Mouse (Mus musculus) testis, adult 2 months (tissue): ENCODE data around the gene Pgam2. TPM values are rescaled to one million over a fixed set of nuclear protein-coding genes. Genes with fewer than 3 reads are reported as not detected.

Experiments
- H3K27ac ChIP-seq: fragments of 200-500 bp; 2 replicates; pipeline ENCODE4 v1.5.1; 2012; ENCODE audit warnings: low read depth, low read length; ENCODE audit not compliant: control insufficient read depth, insufficient read depth
- H3K27me3 ChIP-seq: fragments of 200-500 bp; 2 replicates; pipeline ENCODE4 v1.6.1; 2012; ENCODE audit warnings: mild to moderate bottlenecking, low read length, moderate library complexity; ENCODE audit not compliant: control insufficient read depth, insufficient read depth
- H3K36me3 ChIP-seq: fragments of 200-500 bp; 2 replicates; pipeline ENCODE4 v1.6.1; 2012; ENCODE audit warnings: mild to moderate bottlenecking, low read length; ENCODE audit not compliant: control insufficient read depth, insufficient read depth
- H3K4me1 ChIP-seq: fragments of 200-500 bp; 2 replicates; pipeline ENCODE4 v1.6.1; 2012; ENCODE audit warnings: low read length; ENCODE audit not compliant: control insufficient read depth, insufficient read depth
- H3K4me3 ChIP-seq: fragments of 200-500 bp; 2 replicates; pipeline ENCODE4 v1.5.1; 2012; ENCODE audit warnings: low read depth, mild to moderate bottlenecking, low read length, moderate library complexity, mixed read lengths; ENCODE audit not compliant: control insufficient read depth
- CTCF ChIP-seq: fragments of 200-500 bp; IDR thresholded peaks from 2 replicates; pipeline ENCODE4 v1.5.1; 2012; ENCODE audit warnings: low read depth, mild to moderate bottlenecking, inconsistent platforms, low read length, moderate library complexity; ENCODE audit not compliant: control insufficient read depth, insufficient read depth, insufficient replicate concordance
- POLR2A ChIP-seq: fragments of 200-500 bp; IDR thresholded peaks from 2 replicates; pipeline ENCODE4 v1.6.1; 2012; ENCODE audit warnings: low read depth, mild to moderate bottlenecking, inconsistent platforms, low read length, moderate library complexity; ENCODE audit not compliant: control insufficient read depth
- polyA plus RNA-seq: library from polyadenylated mRNA; depleted of rRNA; stranded (reverse); fragments of >200 nt; gene quantifications from 2 replicates; pipeline ENCODE4 v1.2.3, GENCODE M21; 2012; rRNA removed

Gene Pgam2
- 1,767 and 1,838 TPM in 2 replicates for polyA plus RNA-seq

GRCm38 (mm10) chr11:5803551-5803981, at the start of gene Pgam2:
Gene Pgam2, minus strand, starts transcription at chr11:5803733.
- TF ChIP-seq POLR2A (peak; percentile 59; the same call in 1 of the 2 replicates), CTCF (no peak)
- peak within 1 kb of the TSS; percentile 92 for H3K27ac ChIP-seq
- H3K27me3 ChIP-seq, result no peaks in the 10 kb centered on the region
- peak within 1 kb of the TSS; percentile 91 for H3K4me3 ChIP-seq
- H3K4me1 ChIP-seq, result peaks cover 16% of the 10 kb centered on the region
- no peaks in the 10 kb centered on the region for H3K36me3 ChIP-seq

- no peak overlapping the region for H3K27ac ChIP-seq
- H3K4me3 ChIP-seq, result no peak overlapping the region
- H3K27me3 ChIP-seq, result no peaks in the 10 kb centered on the region
- no peaks in the 10 kb centered on the region for H3K36me3 ChIP-seq
- no peaks in the 10 kb centered on the region; the same call in none of the 2 replicates for H3K4me1 ChIP-seq
- TF ChIP-seq POLR2A (no peak), CTCF (no peak)
Observed at GRCm38 (mm10) chr11:5852314-5852713, 48.8 kb upstream of the Pgam2 start.

DNA sequence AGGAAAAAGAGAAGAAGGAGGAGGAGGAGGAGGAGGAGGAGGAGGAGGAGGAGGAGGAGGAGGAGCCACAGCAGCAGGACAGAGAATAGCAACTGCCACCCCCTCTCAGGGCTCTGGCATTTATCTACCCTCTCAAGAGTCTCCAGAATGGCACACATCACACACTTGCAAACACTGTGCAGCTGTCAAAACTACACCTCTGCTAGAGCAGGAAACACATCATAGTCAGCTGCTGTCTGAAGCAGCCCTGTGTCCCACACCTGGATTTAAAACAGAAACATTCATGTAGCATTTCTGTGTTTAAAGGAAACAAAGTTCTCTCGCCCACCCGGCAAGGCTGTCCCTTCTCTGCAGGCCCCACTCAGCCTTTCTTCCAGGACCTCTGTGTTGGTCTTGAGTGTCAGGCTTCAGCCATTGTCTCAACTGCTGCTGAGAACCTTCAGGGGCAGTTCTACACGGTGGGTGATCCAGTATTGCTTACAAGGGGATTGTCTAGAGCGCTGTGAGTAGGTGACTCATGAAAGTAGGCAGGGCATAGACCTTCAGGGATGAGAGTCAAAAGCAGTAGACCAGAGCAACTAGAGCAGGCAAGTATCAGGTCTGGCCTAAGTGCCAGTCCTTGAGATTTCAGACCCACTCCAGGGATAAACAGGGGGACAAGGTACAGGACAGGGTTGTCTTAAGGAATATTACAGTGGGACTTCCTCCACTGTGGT, 47.6 kb upstream of the Pgam2 start:
- TF ChIP-seq CTCF, result no peak
- TF ChIP-seq POLR2A, result no peak
- H3K27ac ChIP-seq, result no peak overlapping the region
- H3K36me3 ChIP-seq, result no peaks in the 10 kb centered on the region
- H3K27me3 ChIP-seq, result no peaks in the 10 kb centered on the region
- H3K4me1 ChIP-seq, result no peaks in the 10 kb centered on the region; the same call in none of the 2 replicates
- no peak overlapping the region for H3K4me3 ChIP-seq

GRCm38 (mm10) chr11:5850452-5850851, 46.9 kb upstream of the Pgam2 start:
- Histone ChIP-seq H3K27ac (no peak overlapping the region), H3K36me3 (no peaks in the 10 kb centered on the region), H3K27me3 (no peaks in the 10 kb centered on the region), H3K4me3 (no peak overlapping the region), H3K4me1 (no peaks in the 10 kb centered on the region; the same call in none of the 2 replicates)
- TF ChIP-seq POLR2A (no peak), CTCF (no peak)

GRCm38 (mm10) chr11:5849316-5849715, 45.8 kb upstream of the Pgam2 start:
- no peak overlapping the region for H3K27ac ChIP-seq
- no peak for TF ChIP-seq CTCF
- no peak for TF ChIP-seq POLR2A
- no peak overlapping the region for H3K4me3 ChIP-seq
- no peaks in the 10 kb centered on the region; the same call in none of the 2 replicates for H3K4me1 ChIP-seq
- H3K27me3 ChIP-seq, result no peaks in the 10 kb centered on the region
- H3K36me3 ChIP-seq, result no peaks in the 10 kb centered on the region

GRCm38 (mm10) chr11:5848741-5849140, 45.2 kb upstream of the Pgam2 start:
- TF ChIP-seq POLR2A (no peak), CTCF (no peak)
- no peaks in the 10 kb centered on the region; the same call in none of the 2 replicates for H3K4me1 ChIP-seq
- no peaks in the 10 kb centered on the region for H3K27me3 ChIP-seq
- no peak overlapping the region for H3K27ac ChIP-seq
- no peaks in the 10 kb centered on the region for H3K36me3 ChIP-seq
- no peak overlapping the region for H3K4me3 ChIP-seq

- H3K4me1 ChIP-seq, result no peaks in the 10 kb centered on the region; the same call in 1 of the 2 replicates
- H3K27ac ChIP-seq, result no peak overlapping the region
- no peaks in the 10 kb centered on the region for H3K36me3 ChIP-seq
- no peaks in the 10 kb centered on the region for H3K27me3 ChIP-seq
- H3K4me3 ChIP-seq, result no peak overlapping the region
- TF ChIP-seq CTCF, result no peak
- no peak for TF ChIP-seq POLR2A
Observed at GRCm38 (mm10) chr11:5846639-5847345, 43.3 kb upstream of the Pgam2 start.
